Mouse (Mus musculus) regulatory T cell (primary cell): Measurements from ENCODE around the gene Ppip5k2.

Experiments
- in situ Hi-C: fragments of 300-600 bp; cut with MboI, MseI; formaldehyde crosslinking; loops from one replicate; pipeline ENCODE4 v1.15.1; 2025; ENCODE audit warnings: high pct_unique_total_duplicates

Ppip5k2 gene

GRCm38 (mm10) chr1:97759841-97760240 is 10.4 kb downstream of the Ppip5k2 start:
- in situ Hi-C loops = no loop called here

DNA sequence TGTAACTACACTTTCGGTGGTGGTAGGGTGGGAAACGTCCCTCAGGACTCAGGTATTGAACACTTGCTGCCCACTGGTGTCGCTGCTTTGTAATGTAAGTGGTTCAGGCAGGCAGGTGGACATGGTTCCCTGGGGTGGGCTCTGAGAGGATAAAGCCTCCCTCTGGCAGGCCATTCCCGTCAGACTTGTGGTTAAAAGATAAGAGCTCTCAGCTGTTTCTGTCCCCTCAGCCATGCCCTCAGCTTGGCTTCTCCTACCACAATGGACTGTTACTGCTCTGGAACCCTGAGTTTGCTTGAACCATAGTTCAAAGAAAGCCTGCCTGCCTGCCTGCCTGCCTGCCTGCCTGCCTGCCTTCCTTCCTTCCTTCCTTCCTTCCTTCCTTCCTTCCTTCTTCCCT is 15.8 kb downstream of the Ppip5k2 start:
- in situ Hi-C loops = no loop called here

- in situ Hi-C loops = no loop called here
Observed at GRCm38 (mm10) chr1:97753216-97753615, 17.0 kb downstream of the Ppip5k2 start.

DNA sequence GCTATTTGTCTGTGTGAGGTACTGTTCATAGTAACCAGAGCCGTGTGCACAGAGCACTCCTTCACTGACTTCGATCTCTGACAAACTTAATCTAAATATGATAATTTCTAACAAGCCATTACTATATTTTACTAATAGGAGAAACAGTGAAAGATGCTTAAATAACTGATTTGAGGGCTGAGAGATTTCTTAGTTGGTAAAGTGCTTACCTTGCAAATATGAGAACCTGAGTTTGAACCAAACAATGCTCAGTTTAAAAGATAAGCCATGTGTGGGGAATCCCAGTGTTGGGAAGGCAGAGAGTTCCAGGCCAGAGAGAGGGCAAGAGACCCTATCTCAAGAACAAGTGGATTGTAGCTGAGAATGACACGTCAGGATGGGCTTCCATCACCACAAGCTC is 22.0 kb downstream of the Ppip5k2 start:
- in situ Hi-C loops = no loop called here

DNA sequence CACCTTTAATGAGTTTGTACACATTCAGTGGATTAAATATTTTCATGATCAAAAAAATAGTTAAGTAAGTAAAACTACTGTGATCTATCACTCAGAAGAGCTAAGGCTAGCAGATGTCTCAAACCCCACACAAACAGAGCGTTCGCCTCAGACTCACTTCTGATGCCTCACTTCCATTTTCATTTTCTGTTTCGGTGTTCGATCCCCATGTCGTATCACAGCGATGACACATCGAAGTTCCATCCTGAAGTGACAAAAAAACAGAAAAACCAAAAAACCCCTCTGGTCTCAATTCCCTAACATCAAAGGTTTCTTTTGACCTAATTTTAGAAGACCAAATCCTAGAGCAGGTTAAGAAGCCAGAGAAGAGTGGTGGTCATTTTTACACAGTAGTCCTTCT is 23.9 kb downstream of the Ppip5k2 start:
- in situ Hi-C loops = no loop called here

DNA sequence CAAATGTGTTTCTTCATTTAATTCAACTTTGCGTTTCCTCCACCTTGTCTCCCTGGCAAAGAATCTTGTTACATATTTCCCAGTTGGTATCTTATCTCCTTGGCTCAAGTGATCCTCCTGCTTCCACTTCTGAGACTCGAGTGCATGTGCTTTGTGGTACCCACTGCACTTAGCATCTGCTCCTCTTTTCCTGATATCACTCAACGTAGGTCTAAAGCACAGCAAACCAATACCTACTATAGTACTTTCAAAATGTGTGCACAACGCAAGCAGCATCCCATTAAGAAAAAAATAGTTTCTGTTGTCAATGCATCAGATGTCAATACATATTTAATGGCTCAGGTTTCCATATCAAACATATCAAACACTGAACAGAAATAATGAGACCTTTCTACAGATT is 24.5 kb downstream of the Ppip5k2 start:
- in situ Hi-C loops = no loop called here

- in situ Hi-C loops = no loop called here
Observed at GRCm38 (mm10) chr1:97743063-97743462, 27.1 kb downstream of the Ppip5k2 start.

DNA sequence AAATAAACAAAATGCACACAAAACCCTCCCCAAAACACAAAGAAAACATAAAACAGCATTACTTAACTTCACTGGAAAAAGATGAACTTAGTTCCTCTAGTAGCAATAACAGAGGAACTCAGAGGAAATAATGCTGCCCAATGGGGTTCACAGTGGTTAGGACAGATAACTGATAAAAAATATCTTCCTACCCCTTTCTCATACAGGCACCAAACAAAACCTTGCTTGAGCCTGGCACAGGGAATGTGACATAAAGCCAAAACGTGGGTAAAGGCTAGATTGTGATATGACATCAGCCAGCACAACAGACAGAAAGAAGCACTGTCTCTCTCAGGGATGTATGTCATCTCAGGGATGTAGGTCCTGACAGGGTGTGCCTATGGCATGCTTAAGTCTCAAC is 40.9 kb downstream of the Ppip5k2 start:
- in situ Hi-C loops = no loop called here

- in situ Hi-C loops = no loop called here
Observed at GRCm38 (mm10) chr1:97726730-97727129, 43.5 kb downstream of the Ppip5k2 start.

- in situ Hi-C loops = no loop called here
Observed at GRCm38 (mm10) chr1:97718440-97718839, 51.8 kb downstream of the Ppip5k2 start.

GRCm38 (mm10) chr1:97714334-97714868 is 55.8 kb downstream of the Ppip5k2 start:
- in situ Hi-C loops = no loop called here

- in situ Hi-C loops = no loop called here
Observed at GRCm38 (mm10) chr1:97710520-97710919, 59.7 kb downstream of the Ppip5k2 start.

DNA sequence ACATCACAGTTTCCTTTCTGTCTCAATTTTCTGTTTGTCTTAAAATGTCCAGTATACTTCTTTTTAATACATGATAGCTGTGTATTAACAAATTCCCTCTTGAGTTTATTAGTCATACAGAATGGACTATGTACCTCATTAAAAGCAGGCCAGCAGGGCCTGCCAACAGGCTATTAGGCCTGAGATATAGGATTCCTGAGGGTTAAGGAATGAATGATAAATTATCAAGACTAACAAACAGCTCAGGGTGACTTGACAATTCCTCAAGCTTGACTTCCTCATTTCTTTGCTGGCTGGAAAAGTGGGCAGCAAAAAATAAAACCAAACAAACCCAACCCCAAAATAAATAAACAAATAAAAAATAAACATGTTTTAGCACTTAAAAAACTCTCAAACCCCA is 64.8 kb downstream of the Ppip5k2 start:
- in situ Hi-C loops = no loop called here

- in situ Hi-C loops = loop anchor here (5.0 kb wide), 1 partner anchor 857 kb away; no protein-coding TSS in a partner anchor
Observed at GRCm38 (mm10) chr1:97704646-97705045, 65.6 kb downstream of the Ppip5k2 start.

DNA sequence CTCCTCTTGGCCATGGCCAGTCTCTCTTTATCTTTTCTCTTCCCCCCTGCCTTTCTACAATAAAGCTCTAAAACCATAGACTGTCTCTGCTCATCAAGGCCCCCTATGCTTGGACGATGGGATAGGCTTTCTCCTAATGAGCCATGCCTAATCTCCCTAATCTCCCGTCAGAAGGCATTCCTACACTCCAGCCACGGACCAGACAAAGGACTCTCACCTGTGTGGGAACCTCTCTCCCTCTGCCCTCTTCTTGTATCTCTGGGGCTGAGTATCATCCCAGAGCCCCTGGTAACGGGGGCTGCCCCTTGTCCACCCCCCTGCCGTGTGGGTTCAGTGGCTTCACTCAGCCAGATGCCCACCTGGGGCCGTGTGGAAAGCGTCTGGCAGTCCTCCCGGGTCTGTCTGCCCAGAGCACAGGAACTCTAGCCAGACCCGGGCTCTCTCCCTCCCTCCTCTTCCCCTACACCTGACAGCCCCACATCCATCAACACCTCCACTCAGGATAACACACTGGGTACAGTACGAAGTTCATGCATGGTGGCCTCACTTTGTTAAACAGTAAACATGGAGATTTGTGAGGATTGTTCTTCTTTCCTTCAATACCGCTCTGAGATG is 71.1 kb downstream of the Ppip5k2 start:
- in situ Hi-C loops = loop anchor here (5.0 kb wide), 1 partner anchor 657 kb away; no protein-coding TSS in a partner anchor

GRCm38 (mm10) chr1:97697273-97697672 is 72.9 kb downstream of the Ppip5k2 start:
- in situ Hi-C loops = loop anchor here (5.0 kb wide), 1 partner anchor 655 kb away; no protein-coding TSS in a partner anchor

GRCm38 (mm10) chr1:97693825-97694224 is 76.4 kb downstream of the Ppip5k2 start:
- in situ Hi-C loops = no loop called here

DNA sequence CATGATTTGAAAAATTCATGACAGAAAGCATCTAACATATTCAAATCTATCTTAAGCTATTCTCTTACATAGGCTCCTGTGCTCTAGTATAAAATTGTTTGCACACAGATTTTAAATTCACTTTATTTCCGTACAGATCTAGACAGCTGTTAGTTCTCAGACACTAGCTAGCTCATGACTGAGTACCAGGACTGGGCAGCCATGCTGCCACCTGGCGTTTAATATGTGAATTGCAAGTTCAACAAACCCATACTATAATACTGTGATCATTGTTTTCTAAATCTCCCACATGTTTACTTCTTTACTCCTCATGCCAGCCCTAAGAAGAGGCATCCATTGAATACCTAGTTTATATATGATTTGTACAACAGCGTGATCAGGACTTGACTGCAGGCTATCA is 81.5 kb downstream of the Ppip5k2 start:
- in situ Hi-C loops = no loop called here

GRCm38 (mm10) chr1:97676526-97677177 is 93.6 kb downstream of the Ppip5k2 start:
- in situ Hi-C loops = no loop called here

- in situ Hi-C loops = no loop called here
Observed at GRCm38 (mm10) chr1:97676115-97676514, 94.1 kb downstream of the Ppip5k2 start.

GRCm38 (mm10) chr1:97672849-97673248 is 97.4 kb downstream of the Ppip5k2 start:
- in situ Hi-C loops = no loop called here

GRCm38 (mm10) chr1:97667288-97667687 is 102.9 kb downstream of the Ppip5k2 start:
- in situ Hi-C loops = no loop called here

DNA sequence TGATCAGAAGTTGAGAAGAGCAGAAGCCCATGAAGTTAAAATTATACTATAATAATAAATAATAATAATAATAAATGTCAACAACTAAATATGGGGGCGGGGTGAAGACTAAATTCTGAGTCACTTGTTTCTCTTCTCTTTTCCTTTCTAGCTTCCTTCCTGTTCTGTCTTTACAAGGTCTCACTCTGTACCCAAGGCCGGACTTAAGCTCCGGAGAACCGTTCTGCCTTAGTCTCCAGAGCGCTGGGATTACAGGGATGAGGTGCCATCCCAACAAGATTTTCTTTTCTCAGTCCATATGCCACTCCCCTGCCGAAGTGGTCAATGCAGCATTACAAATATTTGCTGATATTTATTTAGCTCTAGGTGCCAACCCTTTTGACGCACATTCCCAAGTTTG is 107.9 kb downstream of the Ppip5k2 start:
- in situ Hi-C loops = no loop called here
